Mouse (Mus musculus): ENCODE results near the gene Adsl.

The Adsl gene

DNA sequence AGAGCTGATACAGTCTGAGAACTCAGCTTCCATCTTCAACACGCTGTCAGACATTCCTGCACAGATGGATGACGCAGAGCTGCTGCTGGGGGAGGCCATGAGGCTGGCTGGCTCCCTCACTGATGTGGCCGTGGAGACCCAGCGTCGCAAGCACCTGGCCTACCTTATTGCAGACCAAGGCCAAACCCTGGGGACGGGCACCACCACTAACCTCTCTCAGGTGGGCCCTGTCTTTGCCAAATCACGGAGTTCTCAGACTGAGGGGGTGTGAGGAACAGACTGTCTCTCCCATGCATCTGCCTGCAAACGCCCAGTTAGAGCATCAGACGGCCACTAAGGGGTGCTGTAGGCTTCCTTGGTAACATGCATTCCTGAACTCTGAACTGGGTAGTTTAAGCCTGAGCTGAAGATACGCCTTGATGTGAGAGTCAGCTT is 60.4 kb downstream of the Adsl start:
- no peak for DNase-seq

DNA sequence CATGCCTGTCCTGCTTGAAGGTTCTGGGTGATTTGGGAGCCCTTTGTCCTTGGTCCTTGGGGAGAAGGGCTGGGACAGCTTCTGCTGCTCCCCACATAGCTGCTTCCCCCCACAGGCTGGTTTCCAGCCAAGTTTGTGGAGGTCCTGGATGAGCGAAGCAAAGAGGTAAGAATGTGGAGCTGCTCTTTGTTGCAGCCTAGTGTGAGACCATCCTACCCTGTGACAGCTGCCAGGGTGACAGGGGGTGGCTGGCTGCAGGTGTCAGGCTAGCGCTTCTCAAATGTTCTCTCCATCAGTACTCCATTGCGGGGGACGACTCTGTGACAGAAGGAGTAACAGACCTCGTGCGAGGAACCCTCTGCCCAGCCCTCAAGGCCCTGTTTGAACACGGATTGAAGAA is 61.8 kb downstream of the Adsl start:
- DNase-seq, result no peak

DNA sequence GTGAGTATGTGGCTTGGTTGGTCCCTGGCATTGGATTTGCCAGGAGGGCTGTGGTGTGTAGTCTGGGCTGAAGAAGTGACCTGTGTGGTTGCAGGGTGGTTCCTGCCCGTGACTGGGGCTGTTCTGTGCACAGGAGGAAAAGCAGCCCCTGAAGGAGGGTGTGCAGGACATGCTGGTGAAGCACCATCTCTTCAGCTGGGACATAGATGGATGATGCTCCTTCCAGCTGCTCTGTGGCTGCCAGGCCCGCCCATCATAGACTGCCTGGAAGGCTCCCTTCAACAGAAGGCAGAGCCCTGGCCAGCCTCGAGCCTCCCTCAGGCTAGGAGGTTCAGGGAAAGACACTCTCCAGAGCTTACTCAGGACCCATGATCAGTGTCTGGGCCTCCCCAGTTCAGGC is 63.2 kb downstream of the Adsl start:
- no peak for DNase-seq

DNA sequence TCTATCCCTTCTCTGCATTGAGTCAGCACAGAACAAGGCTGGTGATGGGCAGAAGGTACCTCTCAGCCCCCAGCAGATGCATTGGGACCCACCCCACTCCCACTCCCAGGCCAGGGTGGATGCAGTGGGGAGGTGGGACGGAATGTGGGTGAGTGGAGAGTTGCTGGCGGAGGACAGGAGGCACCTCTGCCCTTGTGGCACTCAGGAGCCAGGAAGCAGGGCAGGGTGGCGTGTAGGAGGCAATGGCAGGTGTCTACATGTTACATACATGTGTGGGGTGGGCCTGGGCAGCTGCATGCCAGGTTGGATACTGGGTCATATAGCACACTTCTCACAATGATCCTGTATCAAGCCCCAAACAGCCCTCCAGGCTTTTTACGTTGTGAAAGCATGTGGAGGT is 64.1 kb downstream of the Adsl start:
- DNase-seq, result no peak

DNA sequence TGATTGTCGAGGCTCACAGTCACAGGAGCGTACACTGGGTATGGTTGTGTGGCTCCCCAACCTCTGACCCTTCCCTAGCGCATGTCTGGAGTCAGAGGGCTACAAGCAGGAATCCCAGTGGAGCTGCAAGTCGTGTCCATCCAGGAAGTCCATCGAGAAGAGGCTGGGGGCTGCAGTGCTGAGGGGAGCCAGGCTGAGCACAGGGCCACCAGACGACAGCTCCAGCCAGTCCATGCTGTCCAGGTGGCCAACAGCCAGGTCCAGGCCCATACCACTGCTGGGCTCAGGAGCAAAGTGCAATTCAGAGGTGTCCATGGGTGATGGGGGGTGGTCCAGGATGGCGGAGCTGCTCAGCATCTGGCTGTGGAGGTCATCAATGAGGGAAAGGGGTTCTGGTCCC is 64.9 kb downstream of the Adsl start:
- no peak for DNase-seq

DNA sequence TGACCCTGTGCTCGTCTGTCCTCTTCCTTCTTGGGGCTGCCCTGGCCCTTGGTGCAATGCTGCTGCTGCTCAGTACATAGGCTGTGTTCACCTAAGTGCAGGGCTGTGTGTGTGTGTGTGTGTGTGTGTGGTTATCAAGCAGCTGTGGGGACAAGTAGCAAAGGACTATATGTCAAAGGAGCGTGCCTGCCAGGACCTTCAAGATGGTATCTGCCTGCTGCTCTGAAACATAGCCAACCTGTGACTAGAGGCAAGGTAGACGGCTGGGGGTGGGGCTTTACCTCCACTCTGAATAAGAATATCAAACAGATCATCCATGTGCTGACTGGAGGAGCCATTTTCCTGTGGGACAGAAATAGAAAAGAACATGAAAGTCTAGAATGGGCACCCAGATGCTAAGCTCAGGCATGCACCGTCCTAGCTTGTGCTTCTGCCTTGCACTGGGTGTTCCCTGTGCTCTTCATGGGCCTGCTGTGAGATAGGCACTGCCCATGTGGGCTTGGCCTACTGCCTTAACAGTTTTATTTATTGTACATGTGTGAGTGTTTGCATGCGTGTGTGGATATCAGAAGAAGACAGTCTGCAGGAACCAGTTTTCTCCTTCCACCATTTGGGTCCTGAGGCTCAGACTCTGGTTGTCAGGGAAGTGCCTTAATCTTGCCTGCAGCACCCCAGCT is 66.9 kb downstream of the Adsl start:
- DNase-seq, result no peak

DNA sequence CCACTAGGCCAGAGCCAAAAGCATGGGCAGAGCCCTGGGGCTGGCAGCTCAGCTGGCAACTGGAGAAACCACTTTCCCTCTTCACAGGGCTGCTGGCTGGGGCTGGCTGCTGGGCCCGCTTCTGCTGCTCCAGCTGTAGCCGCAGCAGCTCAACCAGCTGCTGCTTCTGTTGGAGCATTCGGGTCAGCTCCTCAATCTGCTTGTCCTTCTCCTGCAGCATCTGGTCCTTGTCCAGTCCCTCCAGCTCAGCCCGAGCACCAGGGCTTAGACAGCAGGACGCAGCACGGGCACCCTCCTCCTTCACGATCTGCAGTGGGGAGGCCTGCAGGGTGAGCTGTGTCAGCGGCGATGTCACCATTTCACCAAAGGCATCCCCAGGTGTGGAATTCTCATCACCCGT is 68.2 kb downstream of the Adsl start:
- DNase-seq, result no peak

DNA sequence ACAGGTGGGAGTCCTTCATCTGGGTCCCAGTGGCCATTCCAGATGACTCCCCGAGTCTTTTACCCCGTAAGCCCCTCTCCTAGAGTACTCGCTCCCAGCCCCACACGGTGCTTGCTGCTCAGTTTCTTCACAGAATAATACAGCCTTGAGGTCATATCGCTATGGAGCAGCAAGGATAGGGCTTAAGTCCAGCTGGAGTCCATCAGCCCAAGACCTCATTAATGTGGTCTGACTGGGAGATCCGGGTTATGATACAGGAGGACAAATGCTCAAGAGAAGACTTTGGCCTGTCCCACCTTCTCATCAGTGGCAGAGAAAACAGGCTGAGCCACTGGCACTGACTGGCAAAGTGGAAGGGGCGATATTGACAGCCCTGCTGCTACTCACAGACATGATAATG is 69.0 kb downstream of the Adsl start:
- DNase-seq, result no peak

Measured in cerebellum, adult 8-10 months (tissue).